Mouse (Mus musculus): ENCODE data around the gene Rbbp4. TPM values are rescaled to one million over a fixed set of nuclear protein-coding genes. Genes with fewer than 3 reads are reported as not detected.

Rbbp4 gene
- total RNA-seq (2017) = 120 and 139 TPM in 2 replicates

DNA sequence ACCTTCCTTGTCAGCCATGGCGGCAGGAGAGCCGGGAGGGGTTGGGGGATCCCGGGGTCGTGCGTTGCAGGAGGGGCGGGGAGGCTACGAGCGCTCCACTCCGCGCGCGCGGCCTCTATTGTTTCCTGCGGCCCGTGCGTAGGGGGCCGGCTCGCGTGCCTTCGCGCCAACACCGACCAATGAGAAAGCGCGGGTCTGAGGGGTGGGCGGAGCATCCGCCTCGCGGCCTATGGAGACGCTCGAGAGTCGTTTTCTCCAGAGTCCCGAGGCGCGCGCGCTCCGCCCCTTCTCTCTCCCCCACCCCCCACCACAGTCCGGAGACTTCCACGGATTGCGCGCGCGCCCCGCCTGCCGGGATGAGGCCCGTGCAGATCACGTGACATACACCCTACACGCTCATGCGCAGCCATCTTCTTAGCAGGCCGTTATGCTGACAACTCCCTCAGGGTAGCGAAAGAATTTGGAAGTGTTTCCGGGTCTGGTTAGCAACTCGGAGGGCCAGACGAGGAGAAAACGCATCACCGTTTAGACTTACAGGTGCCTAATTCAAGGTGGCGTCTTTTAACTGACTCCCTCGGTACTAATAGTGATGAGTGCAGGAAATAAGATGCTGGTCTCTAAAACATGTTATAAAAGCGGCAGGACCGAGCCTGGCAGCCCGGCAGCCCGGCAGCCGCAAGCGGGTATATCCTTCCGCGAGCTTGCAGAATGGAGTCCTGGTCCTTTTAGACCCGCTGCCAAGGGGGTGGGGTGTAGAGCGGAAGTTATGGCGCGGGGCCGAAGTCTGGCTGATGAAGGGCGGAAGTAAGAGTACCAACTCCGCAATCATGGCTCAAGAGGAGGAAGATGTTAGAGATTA, at the start of gene Rbbp4, which contains the start of gene Zbtb8os:
TSS of gene Rbbp4 (minus strand) at position 155 of the 859 bp plus-strand sequence.
TSS of gene Zbtb8os (plus strand) at position 480 of the 859 bp plus-strand sequence.
- peak; percentile 82 for ATAC-seq (replicated peaks; ENCODE audit: low read depth, poor library complexity, severe bottlenecking)

DNA sequence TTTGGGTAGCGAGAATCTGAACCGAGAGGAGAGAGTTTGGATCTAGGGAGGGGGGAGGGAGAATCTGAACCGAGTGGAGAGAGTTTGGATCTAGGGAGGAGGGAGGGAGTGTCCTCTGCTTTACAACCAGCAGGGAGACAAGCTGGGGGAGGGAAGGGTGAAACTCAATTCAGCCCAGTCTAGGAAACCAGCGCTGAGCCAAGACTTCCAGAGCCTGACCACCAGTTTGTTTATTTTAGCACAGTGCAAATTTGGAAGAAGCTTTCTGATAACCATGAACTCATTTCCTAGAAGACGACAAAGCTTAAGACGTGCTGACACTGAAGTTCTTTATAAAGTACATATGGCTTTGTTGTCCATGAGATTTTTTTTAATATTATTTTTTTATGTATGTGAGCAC, 49.3 kb upstream of the Rbbp4 start:
- ATAC-seq (replicated peaks; ENCODE audit: low read depth, poor library complexity, severe bottlenecking) = no peak

- ATAC-seq (replicated peaks; ENCODE audit: low read depth, poor library complexity, severe bottlenecking) = no peak
These were observed 48.4 kb upstream of the Rbbp4 start for GRCm38 (mm10) chr4:129383586-129383985.

GRCm38 (mm10) chr4:129382488-129382887, 47.3 kb upstream of the Rbbp4 start:
- ATAC-seq (replicated peaks; ENCODE audit: low read depth, poor library complexity, severe bottlenecking) = no peak

DNA sequence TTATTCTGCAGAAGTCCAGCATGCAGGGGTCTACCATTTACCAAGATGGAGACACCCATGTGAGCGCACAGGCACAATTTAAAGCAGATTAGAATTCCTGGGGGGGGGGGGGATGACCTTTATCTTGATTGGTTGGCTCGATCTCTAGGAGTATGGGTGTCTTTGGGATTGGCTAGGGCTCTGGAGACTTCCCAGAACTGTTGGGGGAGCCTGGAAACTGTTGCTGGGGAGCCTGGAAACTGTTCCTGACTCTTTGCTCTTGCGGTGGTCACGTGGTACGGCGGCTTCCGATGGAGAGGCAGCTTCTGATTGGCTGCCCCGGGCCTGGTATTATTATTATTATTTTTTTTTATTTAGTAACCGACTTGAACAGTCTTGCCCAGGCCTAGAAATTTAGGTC, 46.9 kb upstream of the Rbbp4 start:
- ATAC-seq (replicated peaks; ENCODE audit: low read depth, poor library complexity, severe bottlenecking) = no peak

- no peak for ATAC-seq (replicated peaks; ENCODE audit: low read depth, poor library complexity, severe bottlenecking)
These were observed 46.0 kb upstream of the Rbbp4 start for GRCm38 (mm10) chr4:129381148-129381547.

GRCm38 (mm10) chr4:129379805-129380204, 44.6 kb upstream of the Rbbp4 start:
- no peak for ATAC-seq (replicated peaks; ENCODE audit: low read depth, poor library complexity, severe bottlenecking)

- ATAC-seq (replicated peaks; ENCODE audit: low read depth, poor library complexity, severe bottlenecking) = peak; percentile 19; the same call in 1 of the 2 replicates
These were observed 42.6 kb upstream of the Rbbp4 start, which contains the start of gene Zbtb8a for GRCm38 (mm10) chr4:129377601-129378390. Gene Zbtb8a (minus strand): TSS chr4:129378116.

- peak; percentile 20; the same call in 1 of the 2 replicates for ATAC-seq (replicated peaks; ENCODE audit: low read depth, poor library complexity, severe bottlenecking)
These were observed 41.9 kb upstream of the Rbbp4 start for GRCm38 (mm10) chr4:129376961-129377545.

DNA sequence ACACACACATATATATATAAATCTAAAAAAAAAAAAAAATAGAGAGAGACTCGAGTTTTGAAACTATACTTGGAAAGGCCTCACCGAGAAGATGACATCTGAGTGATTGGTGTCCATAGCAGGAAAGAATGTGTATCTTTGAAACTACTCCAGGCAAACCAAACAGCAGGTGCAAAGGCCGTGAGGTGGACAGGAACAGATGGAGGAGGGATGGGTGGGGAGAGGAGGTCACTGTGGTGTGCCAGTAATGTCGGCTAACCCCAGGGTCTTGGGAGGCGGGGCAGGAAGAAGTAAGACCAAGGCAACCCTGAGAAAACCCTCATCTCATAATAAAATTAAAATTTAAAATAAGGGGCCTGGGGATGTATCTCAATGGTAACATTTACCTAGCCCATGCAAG, 40.7 kb upstream of the Rbbp4 start:
- no peak for ATAC-seq (replicated peaks; ENCODE audit: low read depth, poor library complexity, severe bottlenecking)

DNA sequence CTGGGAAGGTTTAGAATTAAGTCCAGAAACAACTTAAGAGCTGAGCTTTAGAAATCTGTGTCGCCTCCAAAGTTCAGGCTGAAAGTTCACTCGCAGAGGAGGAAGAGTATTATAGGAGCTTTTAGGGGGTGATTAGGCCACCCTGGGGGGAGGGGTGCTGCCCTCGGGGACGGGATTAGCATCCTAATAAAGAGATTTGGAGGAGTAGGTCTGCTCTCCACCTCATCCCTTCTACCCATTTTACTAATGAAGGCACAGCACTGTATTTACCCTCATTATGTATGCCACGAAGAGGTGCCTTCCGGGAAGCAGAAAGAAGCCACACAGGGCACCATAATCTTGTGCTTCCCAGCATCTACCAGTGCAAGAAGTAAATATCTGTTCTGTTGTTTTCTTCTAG, 39.8 kb upstream of the Rbbp4 start:
- ATAC-seq (replicated peaks; ENCODE audit: low read depth, poor library complexity, severe bottlenecking) = no peak

GRCm38 (mm10) chr4:129374219-129374755, 39.1 kb upstream of the Rbbp4 start:
- ATAC-seq (replicated peaks; ENCODE audit: low read depth, poor library complexity, severe bottlenecking) = peak; percentile 10; the same call in 1 of the 2 replicates

DNA sequence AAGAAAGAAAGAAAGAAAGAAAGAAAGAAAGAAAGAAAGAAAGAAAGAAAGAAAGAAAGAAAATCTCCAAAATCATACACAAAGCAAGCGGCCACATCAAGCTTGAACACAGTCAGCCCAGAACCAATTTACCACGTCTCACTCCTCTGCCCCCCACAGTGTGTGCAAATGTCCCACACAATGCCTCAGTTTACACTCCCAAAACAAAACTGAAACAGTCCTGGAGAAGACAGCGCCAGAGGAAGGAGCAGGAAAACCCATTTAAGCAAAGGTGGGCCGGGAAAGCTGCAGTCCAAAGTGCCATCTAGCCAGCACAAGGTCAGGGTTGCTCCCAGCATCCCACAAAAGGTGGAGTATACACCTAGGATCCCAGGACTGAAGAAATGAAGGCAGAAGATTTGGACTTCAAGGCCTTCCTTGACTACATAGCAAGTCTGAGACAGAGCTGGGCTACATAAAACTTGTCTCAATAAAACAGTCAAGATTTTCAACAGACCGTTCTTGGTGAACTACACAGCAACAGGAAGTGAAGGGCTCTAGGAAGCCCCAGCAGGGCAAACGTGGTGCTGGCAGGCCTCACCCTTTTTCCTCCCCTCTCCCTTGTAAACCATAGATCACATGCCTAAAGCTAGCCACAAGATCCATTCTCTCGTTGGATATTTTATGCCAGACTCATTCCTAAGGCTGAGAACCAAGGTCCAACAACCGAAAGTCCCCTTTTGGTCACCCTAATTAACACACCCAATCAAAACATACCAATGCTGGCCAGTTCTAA, 38.2 kb upstream of the Rbbp4 start:
- ATAC-seq (replicated peaks; ENCODE audit: low read depth, poor library complexity, severe bottlenecking) = peak; percentile 40; the same call in 1 of the 2 replicates

GRCm38 (mm10) chr4:129371391-129371790, 36.2 kb upstream of the Rbbp4 start:
- ATAC-seq (replicated peaks; ENCODE audit: low read depth, poor library complexity, severe bottlenecking) = no peak

- ATAC-seq (replicated peaks; ENCODE audit: low read depth, poor library complexity, severe bottlenecking) = peak; percentile 78
These were observed 30.1 kb upstream of the Rbbp4 start for GRCm38 (mm10) chr4:129365224-129365623.

DNA sequence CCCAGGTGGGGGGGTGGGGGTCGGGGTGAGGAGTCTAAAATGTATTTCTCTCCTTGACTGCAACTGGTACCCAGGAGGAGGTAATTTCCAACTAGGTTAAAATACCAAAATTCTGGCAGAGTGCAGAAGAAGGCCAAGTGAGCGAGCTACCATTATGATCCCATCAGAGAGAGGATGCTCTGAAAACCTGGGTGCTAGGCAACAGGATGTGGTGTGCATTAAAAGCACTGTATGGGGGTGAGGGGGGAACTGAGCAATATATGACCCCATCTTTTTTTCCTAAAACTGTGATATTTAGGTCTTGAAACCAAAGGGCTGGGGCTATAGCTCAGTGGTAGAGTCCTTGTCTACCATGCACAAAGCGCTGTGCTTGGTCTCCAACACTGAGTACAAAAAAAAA, 29.2 kb upstream of the Rbbp4 start:
- ATAC-seq (replicated peaks; ENCODE audit: low read depth, poor library complexity, severe bottlenecking) = no peak

DNA sequence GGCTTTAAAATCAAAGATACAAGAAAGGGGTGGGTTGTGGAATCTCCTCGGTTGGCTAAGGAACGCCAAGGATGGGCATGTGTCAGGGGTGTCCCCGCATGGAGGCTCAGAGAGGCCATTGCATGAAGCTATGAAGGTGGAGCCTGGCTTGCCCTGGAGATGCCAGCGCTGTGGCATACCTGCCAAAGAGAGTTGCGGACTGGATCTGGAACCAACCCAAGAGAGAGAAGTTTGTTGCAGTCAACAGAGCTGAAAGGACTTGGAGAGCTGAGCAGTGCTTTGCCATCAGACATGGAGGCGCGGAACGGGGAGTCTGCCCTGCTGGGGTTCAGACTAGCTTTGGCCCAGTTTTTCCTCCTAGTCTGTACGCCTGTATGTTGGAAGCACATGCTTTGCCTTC, 28.3 kb upstream of the Rbbp4 start:
- no peak for ATAC-seq (replicated peaks; ENCODE audit: low read depth, poor library complexity, severe bottlenecking)

DNA sequence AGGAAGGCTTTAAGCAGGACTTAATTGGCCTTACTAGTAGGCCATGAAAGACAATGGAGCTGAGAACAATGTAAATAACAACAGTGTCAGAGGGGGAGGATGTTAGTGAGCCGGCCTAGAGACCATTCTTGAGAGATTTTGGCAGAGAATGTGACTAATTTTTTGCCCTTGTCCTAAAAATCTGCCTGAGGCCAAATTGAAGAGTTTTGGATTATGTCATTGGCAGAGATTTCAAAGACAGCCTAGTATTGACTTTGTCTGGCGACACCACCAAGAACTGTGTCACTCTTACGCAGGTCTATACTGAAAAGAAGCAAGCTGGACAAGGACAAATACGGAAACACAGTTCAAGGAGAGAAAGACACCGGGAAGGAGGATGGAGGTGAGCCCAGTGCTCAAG, 27.6 kb upstream of the Rbbp4 start:
- ATAC-seq (replicated peaks; ENCODE audit: low read depth, poor library complexity, severe bottlenecking) = no peak

DNA sequence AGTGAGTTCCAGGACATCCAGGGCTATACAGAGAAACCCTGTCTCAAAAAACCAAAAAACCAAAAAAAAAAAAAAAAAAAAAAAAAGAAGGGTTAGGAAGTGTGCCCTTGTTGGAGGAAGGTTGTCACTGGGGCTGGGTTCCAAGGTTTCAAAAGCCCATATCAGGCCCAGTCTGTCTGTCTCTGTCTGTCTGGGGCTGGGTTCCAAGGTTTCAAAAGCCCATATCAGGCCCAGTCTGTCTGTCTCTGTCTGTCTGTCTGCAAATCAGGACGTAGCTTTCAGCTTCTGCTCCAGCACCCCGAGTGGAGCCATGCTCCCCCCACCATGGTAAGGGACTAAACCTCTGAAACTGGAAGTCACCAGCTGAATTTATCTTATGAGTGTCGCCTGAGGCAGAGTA, 27.1 kb upstream of the Rbbp4 start:
- peak; percentile 12; the same call in 1 of the 2 replicates for ATAC-seq (replicated peaks; ENCODE audit: low read depth, poor library complexity, severe bottlenecking)
